Comparison of ENCODE assay signal across 9 mouse cellular contexts in the genomic region with DNA sequence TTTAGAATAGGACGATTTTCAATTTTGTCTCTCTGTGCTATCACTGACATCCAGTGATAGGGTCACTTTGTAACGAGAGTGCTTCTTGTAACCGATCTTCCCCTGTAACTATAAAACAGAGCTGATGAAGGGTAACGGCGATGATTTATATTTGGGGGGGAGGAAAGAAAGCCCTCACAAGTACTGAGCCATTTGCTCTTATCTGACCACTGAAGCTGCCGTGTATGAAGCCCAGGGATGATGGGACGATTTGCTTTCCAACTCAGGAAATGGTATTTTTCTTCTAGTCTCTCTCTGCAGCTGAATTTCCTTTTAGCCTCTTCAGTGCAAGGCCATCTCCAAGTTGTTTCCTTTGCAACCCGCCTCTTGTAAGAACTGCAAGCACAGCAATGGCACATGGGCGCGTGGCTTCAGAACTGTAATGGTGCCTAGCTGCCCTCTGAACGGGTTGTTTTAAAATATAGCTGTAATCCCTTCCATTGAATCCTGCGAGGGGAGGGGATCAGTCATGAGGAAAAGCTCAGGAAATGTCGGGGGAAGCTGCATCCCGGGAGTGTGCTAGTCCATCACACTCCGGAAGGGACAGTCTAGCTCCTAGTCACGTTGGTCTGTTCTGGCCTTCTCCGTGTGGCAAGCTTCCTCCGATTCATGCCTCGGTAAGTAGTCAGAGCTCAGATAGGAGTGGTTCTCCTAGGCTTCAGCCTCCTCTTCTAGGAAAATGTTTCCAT.
DNase-seq lines count a peak whose midpoint lies in the region; ATAC-seq lines count a peak whose summit lies in the region.
"Had no signal": no experiment of that assay in that cellular context is flagged by ENCODE, and none has a peak within 500 bp of the region (broad histone marks: within the 10 kb centered on the region; RNA-seq: fewer than 3 reads in every experiment).

No protein-coding gene starts in this region.

- DNase-seq in adrenal gland, postnatal 10 days, result peak; percentile 7
- peak; percentile 98 for DNase-seq in heart, adult 11 months
- DNase-seq in lung, postnatal 25 days (ENCODE audit: low spot score), result peak; percentile 80
- no peak for DNase-seq in thymus, postnatal 10 days (ENCODE audit: low spot score in 2 of 2)
- no peak for DNase-seq in adipocyte (ENCODE audit: low spot score)

- H3K27ac ChIP-seq in kidney, embryonic 15.5 days, result peak overlapping the region; percentile 85
- H3K27ac ChIP-seq: neural tube, embryonic 12.5 days had no signal

- H3K36me3 ChIP-seq in kidney, embryonic 15.5 days, result no peaks in the 10 kb centered on the region
- H3K36me3 ChIP-seq: neural tube, embryonic 12.5 days had no signal

- WGBS in kidney, embryonic 15.5 days, result 23% methylated on average over 19 of the region's 19 CpGs

- peak overlapping the region; percentile 13; the same call in 1 of the 2 replicates for H3K4me3 ChIP-seq in kidney, embryonic 15.5 days (replicated peaks)
- H3K4me3 ChIP-seq: neural tube, embryonic 12.5 days had no signal

- peak overlapping the region; percentile 46 for H3K4me2 ChIP-seq in kidney, embryonic 15.5 days
- H3K4me2 ChIP-seq: neural tube, embryonic 12.5 days had no signal

- H3K27me3 ChIP-seq in kidney, embryonic 15.5 days, result no peaks in the 10 kb centered on the region
- H3K27me3 ChIP-seq: neural tube, embryonic 12.5 days had no signal

- peaks cover 15% of the 10 kb centered on the region for H3K4me1 ChIP-seq in kidney, embryonic 15.5 days
- H3K4me1 ChIP-seq: neural tube, embryonic 12.5 days had no signal

- peak; percentile 88 for ATAC-seq in kidney, embryonic 15.5 days (replicated peaks; ENCODE audit: low FRiP score)
- no peak for ATAC-seq in cerebellum, adult (ENCODE audit: insufficient number of reproducible peaks, low FRiP score, low TSS enrichment)
- no peak for ATAC-seq in monocyte, adult 5-6 weeks (replicated peaks; ENCODE audit: insufficient number of reproducible peaks, low FRiP score, low TSS enrichment, poor library complexity, severe bottlenecking)

- H3K9ac ChIP-seq in kidney, embryonic 15.5 days, result no peak overlapping the region
- H3K9ac ChIP-seq: neural tube, embryonic 12.5 days had no signal

- no peaks in the 10 kb centered on the region for H3K9me3 ChIP-seq in kidney, embryonic 15.5 days (replicated peaks)
- H3K9me3 ChIP-seq: neural tube, embryonic 12.5 days had no signal

Comparison
In these comparisons a context has a peak if more than half of its experiments do, and no peak if none do; other contexts are left out.
1. DNase-seq: peak in adrenal gland, postnatal 10 days (single experiment), heart, adult 11 months (single experiment) and lung, postnatal 25 days (single experiment); none in thymus, postnatal 10 days (0 of 2) and adipocyte (single experiment).